Mouse (Mus musculus) adrenal gland (tissue): ENCODE results near the gene Gosr2.

ENCODE experiments used
- intact Hi-C: fragments of 180-260 bp; cut with DNase I; formaldehyde crosslinking; loops from one replicate; pipeline ENCODE4 v1.15.1; 2025
- long read RNA-seq, 2 experiments: library from polyadenylated mRNA; unstranded; transcript quantifications; one replicate each; pipeline ENCODE4 v2.0.0; 2020; ENCODE audit warnings: borderline replicate concordance in 1 of 2; ENCODE audit not compliant: insufficient replicate concordance in 1 of 2

The Gosr2 gene
- long read RNA-seq, experiment 1, transcript Gosr2-201 (6 exons, 3,266 nt), result major isoform, 49 of 72 reads
- long read RNA-seq, experiment 1, transcript Gosr2-202 (5 exons, 1,044 nt), result minor isoform, 5 of 72 reads
- long read RNA-seq, experiment 1, partial matches to known transcripts, result 3 of 72 reads
- long read RNA-seq, experiment 1, other reads (novel, unspliced or antisense), result 12 of 72 reads
- long read RNA-seq, experiment 2, transcript Gosr2-201 (6 exons, 3,266 nt), result major isoform, 49 of 80 reads
- long read RNA-seq, experiment 2, transcript Gosr2-203 (5 exons, 917 nt), result minor isoform, 5 of 80 reads
- long read RNA-seq, experiment 2, partial matches to known transcripts, result 1 of 80 reads
- long read RNA-seq, experiment 2, other reads (novel, unspliced or antisense), result 24 of 80 reads

GRCm38 (mm10) chr11:103697565-103698176, at the start of gene Gosr2:
Gosr2 (minus strand) TSS chr11:103697898.
- intact Hi-C loops, result no loop called here

- intact Hi-C loops, result no loop called here
Measured at GRCm38 (mm10) chr11:103735046-103735781, 37.5 kb upstream of the Gosr2 start.

DNA sequence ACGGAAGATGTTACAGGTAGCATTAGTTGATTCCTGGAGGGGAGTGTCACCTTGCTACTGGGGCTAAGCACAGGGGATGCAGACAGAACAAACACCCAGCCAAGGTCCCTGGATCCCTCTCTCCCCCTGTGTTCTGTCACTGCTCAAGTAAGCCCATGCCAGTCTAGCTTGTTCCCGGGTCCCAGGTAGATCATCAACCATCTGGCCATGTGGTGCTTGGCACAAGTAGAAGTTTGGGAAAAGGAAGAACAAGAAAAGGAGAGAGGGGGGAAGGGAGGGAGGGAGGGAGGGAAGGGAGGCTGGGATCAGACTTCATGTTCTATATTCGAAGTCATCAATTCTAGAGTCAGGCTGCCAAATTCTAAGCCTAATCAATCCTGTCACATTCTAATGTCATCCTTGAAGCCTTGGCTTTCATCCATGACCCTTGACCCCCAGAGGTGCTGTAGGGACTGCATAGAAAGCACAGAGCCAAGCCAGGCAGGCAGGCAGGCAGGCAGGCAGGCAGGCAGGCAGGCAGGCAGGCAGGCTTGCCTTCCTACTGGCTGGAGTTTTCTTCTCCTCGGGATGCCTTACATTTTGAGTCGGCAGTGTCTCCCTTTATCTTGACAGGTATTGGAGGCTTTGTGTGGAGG, 36.8 kb upstream of the Gosr2 start:
- intact Hi-C loops, result no loop called here

DNA sequence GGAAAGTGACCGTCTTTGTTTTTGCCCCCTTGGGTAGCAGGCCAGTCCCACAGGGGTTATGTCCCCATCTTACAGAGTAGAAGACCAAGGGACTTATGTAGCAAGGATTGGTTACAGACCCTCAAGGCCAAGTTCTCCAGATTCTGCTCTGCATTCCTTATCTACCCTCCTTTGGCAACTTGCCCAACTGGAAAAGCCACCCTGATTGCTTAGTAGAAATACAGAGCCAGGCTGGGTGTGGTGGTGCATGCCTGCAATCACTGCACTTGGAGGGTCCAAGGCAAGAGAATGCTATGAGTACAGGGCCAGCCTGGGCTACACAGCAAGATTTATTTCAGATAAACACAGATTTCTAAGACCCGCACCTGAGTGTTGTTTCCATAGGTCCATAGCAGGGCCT, 36.3 kb upstream of the Gosr2 start:
- intact Hi-C loops, result no loop called here

DNA sequence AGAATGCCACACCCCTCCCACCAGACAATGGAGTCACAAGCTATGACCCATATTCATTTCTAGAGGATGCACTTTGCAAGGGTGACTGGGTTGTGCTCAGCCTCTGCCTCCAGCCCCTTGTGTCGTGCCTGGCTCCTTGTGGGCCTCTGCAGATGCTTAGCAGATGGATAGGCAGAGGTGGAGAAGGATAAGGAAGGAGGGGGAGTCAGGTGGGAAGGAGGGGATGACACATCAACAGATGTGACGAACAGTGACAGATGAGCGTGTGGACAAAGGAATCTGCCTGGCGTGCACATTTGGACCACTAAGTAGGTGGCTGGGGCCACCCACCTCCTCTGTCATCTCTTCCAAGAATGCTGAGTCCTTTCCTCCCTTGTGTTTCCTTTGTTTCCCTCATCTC, 35.4 kb upstream of the Gosr2 start:
- intact Hi-C loops, result no loop called here

DNA sequence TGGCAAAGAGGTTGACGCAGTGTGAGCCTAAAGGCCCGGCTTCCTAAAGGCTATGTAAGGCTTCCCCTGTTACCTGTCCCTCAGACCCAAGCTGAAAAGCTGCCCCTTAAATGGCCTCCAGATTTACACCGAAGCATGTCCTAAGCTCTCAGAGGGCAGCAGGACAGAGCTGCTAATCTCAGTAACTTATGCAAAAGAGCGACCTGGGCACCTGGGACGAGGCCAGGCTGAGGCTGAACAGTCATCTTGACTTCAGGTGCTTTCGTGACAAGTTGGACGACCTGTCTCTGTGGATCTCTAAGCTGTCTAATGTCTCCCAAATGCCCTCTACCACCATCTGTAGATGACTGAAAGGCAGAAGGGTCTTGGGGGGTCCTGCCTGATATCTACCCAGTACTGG, 34.6 kb upstream of the Gosr2 start:
- intact Hi-C loops, result no loop called here

DNA sequence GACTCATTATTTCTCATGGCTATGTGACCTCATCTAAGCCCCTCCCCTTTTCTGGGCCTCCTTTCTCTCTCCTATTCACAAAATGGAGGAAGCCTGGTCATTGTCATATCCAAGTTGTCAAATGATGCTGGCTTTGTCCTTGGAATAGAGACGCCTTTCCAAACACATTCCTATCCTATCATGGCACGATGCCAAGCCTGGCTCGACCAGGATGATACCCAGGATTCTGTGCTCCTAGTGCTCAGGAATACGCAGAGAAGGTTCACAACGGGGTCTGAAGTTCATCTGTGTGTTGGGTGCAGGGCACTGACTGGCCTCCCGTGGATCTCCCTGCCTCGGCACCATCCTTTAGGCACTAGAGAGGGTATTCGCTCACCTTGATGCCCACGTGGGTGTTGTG, 33.9 kb upstream of the Gosr2 start:
- intact Hi-C loops, result no loop called here

GRCm38 (mm10) chr11:103729282-103729985, 31.7 kb upstream of the Gosr2 start:
- intact Hi-C loops, result no loop called here

DNA sequence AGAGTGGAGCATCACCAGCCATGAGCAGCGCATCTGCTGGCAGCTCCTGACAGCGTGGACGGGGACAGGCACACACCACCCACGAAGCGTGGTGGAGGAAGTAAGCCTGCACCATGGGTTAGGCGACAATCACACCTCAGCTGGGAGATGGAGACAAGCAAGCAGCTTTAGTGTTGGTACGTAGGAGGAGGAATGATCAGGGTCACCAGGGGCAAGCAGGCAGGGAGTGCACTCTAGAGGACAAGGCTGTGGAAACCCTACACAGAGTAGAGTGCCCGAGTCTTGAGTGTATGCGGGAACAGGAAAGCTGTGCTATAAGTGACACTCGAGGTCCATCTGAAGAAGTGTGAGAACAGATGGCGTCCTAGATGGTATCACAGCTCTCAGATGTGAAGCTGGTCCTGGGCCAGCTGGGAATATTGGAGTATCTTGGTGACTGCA, 26.7 kb upstream of the Gosr2 start:
- intact Hi-C loops, result no loop called here

DNA sequence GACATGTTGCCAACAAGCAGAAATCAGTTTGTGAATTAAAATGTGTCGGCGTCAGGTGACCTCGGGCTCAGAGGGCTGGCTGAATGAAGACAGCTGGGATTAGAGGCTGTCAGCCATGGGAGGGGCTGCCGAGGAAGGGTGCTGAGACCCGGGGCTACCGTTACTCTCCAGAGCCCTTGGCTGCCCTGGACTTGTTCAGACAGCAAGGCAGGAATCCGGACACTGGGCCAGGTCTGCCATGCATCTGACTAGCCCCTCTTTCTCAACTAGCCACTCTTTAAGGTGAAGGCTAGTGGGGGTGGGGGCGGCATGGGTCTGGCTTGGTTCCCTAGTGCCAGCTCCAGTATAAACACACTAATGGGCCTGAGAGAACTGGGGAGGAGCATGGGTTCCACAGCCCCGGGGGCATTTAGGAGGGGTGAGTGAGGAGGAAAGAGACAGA, 24.4 kb upstream of the Gosr2 start:
- intact Hi-C loops, result no loop called here

- intact Hi-C loops, result no loop called here
Measured at GRCm38 (mm10) chr11:103721468-103722039, 23.9 kb upstream of the Gosr2 start.

GRCm38 (mm10) chr11:103719436-103719835, 21.7 kb upstream of the Gosr2 start:
- intact Hi-C loops, result no loop called here

GRCm38 (mm10) chr11:103716971-103717370, 19.3 kb upstream of the Gosr2 start:
- intact Hi-C loops, result no loop called here

DNA sequence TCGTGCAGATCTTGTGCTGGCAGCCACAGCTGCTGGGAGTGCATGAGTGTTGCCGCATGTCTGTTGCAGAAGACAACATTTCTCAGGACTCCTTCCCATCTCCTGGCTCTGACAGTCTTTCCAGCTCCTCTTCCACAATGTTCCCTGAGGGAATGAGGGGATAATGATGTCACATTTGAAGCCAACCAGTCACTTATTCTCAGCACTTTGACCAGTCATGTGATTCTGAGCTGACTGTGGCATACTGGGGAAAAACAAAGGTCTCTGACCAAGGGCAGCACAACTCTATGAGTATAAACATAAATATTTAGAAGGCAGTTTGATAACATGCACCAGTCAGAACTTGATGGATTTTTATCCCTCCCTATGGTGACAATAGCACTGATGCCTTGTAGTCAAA, 16.4 kb upstream of the Gosr2 start:
- intact Hi-C loops, result no loop called here

DNA sequence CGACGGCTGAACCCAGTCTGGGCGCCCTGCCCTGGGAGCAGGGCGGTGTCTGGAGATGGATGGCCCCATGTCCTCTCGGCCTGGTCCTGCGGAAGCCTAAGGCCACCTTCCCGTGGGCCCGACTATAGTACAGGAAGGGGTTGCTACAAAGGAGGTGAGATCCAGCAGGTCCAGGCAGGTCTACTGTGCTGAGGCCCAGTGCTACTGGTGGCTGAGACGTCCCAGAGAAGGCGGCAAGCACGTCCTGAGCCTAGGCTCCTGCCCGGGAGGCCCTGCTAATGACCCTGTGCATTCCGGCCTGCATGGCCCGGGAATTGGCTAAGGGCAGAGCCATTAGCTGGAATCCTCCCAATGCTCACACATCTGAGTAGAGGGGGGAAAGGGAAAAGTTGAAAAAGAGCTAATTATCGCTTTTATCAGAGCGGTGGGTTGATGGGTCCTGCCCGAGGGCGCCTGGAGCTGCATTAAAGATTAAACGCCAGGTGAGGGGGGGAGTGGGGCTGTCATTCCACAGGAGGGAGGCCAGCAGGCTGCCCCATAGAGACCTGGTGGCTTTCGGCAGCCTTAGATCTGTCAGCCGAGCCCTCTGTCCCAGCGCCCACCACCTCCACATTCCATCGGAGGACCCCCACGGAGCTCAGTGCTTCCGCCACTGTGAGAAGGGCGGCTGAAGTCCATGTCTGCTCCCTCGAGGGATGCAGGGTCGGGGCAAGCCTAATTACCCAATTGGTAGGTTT, 14.3 kb upstream of the Gosr2 start:
- intact Hi-C loops, result no loop called here

DNA sequence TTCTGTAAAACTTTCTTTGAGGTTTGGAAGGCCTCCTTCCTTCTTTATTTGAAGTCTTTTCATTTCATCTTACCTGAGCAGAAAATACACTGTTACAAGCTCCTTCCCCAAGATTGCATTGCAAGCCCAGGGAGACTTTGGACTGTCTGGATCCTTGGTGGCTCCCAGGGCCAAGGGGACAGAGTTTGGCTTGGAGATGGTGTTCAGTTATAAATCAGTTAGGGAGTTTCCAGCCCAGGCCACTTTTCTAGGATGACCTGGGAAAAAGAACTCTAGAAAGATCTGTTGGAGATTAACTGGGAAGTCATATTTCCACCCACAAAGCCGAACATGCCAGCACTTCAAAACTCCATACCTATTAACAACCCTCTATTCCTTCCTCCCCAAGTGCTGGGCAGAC, 12.3 kb upstream of the Gosr2 start:
- intact Hi-C loops, result no loop called here

- intact Hi-C loops, result no loop called here
Measured at GRCm38 (mm10) chr11:103707005-103707404, 9.3 kb upstream of the Gosr2 start.

GRCm38 (mm10) chr11:103698226-103698625, 528 bp upstream of the Gosr2 start:
- intact Hi-C loops, result no loop called here

DNA sequence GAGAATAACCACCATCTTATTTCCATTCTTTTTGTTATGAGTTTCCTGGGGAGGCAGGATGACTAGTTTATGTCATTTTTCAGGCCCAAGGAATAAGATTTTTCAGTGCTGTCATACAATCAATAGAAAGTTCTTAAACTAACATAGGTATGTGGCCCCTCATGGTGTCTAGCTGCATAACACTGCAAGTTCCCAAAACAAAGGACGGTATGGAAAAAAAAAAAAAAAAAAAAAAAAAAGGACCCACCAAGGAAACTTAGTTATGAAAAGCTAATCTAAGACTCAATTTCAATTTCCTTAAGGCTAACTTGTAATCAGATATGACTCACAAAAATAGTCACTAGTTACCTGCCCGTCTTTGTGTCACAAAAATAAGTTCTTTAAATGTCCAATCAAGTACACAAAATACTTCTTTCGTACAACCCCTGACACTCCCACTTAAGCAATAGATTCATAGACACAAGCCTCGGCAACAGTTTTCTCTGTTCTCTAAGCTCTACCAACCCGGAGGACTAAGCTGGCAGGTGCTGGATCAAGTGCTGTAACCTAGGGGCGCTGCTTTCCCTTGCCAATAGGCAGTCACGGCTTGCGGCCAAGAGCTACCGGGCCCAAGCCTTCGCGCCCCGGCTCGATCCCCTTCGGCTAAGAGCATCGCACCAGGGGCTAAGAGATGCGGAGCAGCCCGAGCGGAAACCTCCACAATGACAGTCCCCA, 690 bp downstream of the Gosr2 start:
- intact Hi-C loops, result no loop called here
